Mouse (Mus musculus): Measurements from ENCODE around the gene 1810010H24Rik. TPM values are rescaled to one million over a fixed set of nuclear protein-coding genes. Genes with fewer than 3 reads are reported as not detected.

1810010H24Rik gene
- polyA plus RNA-seq, 1 experiment: 0.47 TPM

DNA sequence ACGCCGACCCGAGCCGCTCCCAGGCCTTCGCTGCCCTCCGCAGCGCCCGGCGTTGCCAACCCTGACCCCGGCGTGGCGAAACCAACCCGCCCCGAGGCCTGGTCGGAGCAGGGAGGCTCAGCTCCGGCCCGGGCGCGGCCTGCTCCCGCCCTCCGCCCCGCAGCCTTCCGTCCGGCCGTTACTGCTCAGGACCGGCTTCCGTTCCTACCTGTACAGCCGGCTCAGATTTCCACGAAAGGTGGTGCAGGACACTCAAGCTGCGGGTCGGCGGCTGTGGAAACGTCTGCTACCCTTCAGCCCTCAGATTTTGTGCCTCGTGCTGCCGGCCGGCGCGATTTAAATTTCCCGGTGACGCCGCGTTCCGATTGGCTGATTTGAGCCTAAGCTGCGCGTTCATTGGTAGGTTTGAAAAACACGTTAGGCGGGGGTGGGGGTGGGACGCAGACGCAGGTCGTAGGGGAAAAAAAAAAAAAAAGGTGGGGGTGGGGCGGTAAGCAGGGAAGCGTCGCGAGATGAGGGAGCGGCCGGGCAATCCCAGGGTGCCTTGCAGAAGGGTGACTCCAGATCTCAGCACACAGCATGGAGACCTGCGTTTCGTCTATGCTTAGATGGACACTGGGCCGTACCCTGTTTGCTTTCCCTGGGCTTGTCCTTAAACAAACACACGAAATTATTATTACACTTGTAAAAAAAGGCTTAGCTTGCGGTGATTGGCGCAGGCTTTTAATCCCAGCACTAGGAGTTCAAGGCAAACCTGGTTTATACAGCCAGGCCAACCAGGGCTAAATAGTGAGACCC, 26.1 kb upstream of the 1810010H24Rik start, which contains the start of gene Kpna2:
Kpna2 (minus strand) TSS at position 391 of the 798 bp plus-strand sequence.
- TF ChIP-seq USF1 (IDR thresholded peaks at IDR 0.05; ENCODE audit: low read depth) (no peak), MYOG (IDR thresholded peaks at IDR 0.05; ENCODE audit: control insufficient read depth, extremely low read depth, insufficient read length) (no peak), CTCF (IDR thresholded peaks at IDR 0.05; ENCODE audit: control insufficient read depth, insufficient read depth, insufficient read length) (no peak), MYOD1 (IDR thresholded peaks at IDR 0.05; ENCODE audit: control insufficient read depth, insufficient read length, low read depth) (no peak), MAX (IDR thresholded peaks at IDR 0.05) (no peak)
- peaks cover 50% of the 10 kb centered on the region for H3K79me2 ChIP-seq (ENCODE audit: control insufficient read depth, insufficient read depth)
- no peaks in the 10 kb centered on the region for H3K27me3 ChIP-seq (ENCODE audit: control insufficient read depth, insufficient read depth, insufficient read length)
- peaks cover 43% of the 10 kb centered on the region for H3K36me3 ChIP-seq (ENCODE audit: control insufficient read depth, insufficient read depth)
- H3K79me3 ChIP-seq (ENCODE audit: low read depth): peaks cover 47% of the 10 kb centered on the region
- peak within 1 kb of the TSS; percentile 84 for H3K4me3 ChIP-seq (ENCODE audit: insufficient read depth, poor library complexity, severe bottlenecking)
- H3ac ChIP-seq (ENCODE audit: control insufficient read depth, insufficient read length, low read depth): peak within 1 kb of the TSS; percentile 96

DNA sequence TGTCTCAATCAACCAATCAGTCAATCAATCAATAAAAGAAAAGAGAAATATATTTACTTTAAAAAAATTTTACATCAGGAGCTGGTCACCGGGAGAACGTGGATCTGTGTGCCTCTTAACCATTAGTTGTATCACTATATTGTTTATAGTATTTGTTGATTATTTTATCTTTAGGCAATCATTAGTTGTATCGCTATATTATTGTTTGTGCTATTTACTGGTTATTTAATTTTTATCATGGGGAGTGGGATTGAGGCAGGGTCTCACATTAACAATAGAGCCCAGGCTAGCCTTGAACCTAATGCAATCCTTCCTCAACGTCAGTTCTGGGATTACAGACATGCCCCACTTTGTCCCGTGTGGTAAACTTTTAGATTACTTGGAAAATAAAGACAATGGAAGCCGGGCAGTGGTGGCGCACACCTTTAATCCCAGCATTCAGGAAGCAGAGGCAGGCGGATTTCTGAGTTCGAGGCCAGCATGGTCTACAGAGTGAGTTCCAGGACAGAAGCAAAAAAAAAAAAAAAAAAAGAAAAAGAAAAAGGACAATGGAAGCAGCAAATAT, 25.4 kb upstream of the 1810010H24Rik start:
- TF ChIP-seq FOSL1 (IDR thresholded peaks at IDR 0.05; ENCODE audit: insufficient read depth, low read length, poor library complexity, severe bottlenecking) (no peak), USF1 (IDR thresholded peaks at IDR 0.05; ENCODE audit: low read depth) (no peak), MAX (IDR thresholded peaks at IDR 0.05) (no peak), CTCF (IDR thresholded peaks at IDR 0.05; ENCODE audit: control insufficient read depth, insufficient read depth, insufficient read length) (no peak), MYOD1 (IDR thresholded peaks at IDR 0.05; ENCODE audit: control insufficient read depth, insufficient read length, low read depth) (no peak), CEBPB (IDR thresholded peaks at IDR 0.05; ENCODE audit: low read depth) (no peak), MYOG (IDR thresholded peaks at IDR 0.05; ENCODE audit: control insufficient read depth, extremely low read depth, insufficient read length) (no peak)
- peaks cover 40% of the 10 kb centered on the region for H3K79me3 ChIP-seq (ENCODE audit: low read depth)
- H3K4me3 ChIP-seq (ENCODE audit: insufficient read depth, poor library complexity, severe bottlenecking): no peak overlapping the region
- H3K27me3 ChIP-seq (ENCODE audit: control insufficient read depth, insufficient read depth, insufficient read length): no peaks in the 10 kb centered on the region
- H3ac ChIP-seq (ENCODE audit: control insufficient read depth, insufficient read length, low read depth): no peak overlapping the region
- peaks cover 36% of the 10 kb centered on the region for H3K36me3 ChIP-seq (ENCODE audit: control insufficient read depth, insufficient read depth)
- peaks cover 43% of the 10 kb centered on the region for H3K79me2 ChIP-seq (ENCODE audit: control insufficient read depth, insufficient read depth)

DNA sequence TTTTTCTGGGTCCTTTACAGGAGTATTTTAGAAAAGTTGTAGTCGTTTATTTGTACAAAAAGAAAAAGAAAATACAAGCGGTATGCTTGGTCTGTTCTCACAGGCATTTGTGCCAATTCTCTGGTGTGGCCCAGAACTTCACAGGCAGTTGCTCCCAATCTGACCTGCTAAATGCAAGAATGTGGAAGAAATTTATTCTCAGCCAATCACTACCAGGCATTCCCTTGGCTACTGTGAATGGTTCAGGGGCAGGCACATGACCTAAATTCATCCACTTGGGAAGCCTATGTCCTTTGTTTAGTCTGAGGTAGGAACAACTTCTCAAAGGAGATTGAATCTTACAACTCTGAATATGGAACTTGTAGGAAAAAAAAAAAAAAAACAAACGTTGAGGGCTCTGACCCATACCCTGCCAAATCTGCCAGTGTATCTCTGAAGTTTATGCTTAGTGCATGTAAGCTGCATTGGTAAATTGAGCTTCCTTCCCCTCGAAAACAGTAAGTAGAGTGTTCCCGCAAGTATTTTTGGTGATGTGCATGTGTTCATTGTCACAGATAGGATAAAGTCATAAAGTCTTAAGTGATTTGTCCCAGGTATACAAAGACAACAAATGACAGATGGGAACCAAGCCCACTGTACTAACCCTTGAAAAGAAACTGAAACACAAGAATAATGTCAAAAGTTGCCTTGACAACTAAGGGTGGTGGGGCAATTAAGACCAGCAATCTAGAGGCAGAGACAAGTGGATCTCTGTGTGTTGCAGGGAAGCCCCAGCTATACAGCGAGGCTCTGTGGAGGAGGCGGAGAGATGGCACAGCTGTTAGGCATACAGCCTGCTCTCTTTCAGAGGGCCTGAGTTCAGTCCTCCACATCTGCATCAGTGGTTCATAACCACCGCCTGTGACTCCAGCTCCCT, 23.5 kb upstream of the 1810010H24Rik start:
- no peaks in the 10 kb centered on the region for H3K27me3 ChIP-seq (ENCODE audit: control insufficient read depth, insufficient read depth, insufficient read length)
- H3ac ChIP-seq (ENCODE audit: control insufficient read depth, insufficient read length, low read depth): no peak overlapping the region
- peaks cover 23% of the 10 kb centered on the region for H3K79me2 ChIP-seq (ENCODE audit: control insufficient read depth, insufficient read depth)
- peaks cover 16% of the 10 kb centered on the region for H3K36me3 ChIP-seq (ENCODE audit: control insufficient read depth, insufficient read depth)
- no peak for TF ChIP-seq MYOD1 (IDR thresholded peaks at IDR 0.05; ENCODE audit: control insufficient read depth, insufficient read length, low read depth)
- no peak for TF ChIP-seq CTCF (IDR thresholded peaks at IDR 0.05; ENCODE audit: control insufficient read depth, insufficient read depth, insufficient read length)
- TF ChIP-seq MYOG (IDR thresholded peaks at IDR 0.05; ENCODE audit: control insufficient read depth, extremely low read depth, insufficient read length): no peak
- no peak for TF ChIP-seq MAX (IDR thresholded peaks at IDR 0.05)
- TF ChIP-seq USF1 (IDR thresholded peaks at IDR 0.05; ENCODE audit: low read depth): no peak
- peaks cover 21% of the 10 kb centered on the region for H3K79me3 ChIP-seq (ENCODE audit: low read depth)
- no peak overlapping the region for H3K4me3 ChIP-seq (ENCODE audit: insufficient read depth, poor library complexity, severe bottlenecking)

DNA sequence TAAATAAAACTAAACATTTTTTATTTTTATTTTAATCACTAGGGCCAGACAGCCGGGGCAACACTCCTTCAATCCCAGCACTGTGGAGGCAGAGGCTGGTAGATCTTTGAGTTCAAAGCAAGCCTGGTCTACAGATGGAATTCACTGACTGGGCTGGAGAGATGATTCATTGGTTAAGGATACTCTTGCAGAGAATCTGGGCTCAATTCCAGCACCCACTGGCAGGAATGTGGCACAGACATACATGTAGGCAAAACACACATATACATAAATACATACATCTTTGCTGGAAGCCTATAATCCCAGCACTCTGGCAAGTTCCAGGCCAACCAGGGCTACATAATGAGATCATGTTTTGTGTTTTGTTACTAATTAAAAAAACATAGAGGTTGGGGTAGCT, 19.9 kb upstream of the 1810010H24Rik start:
- Histone ChIP-seq H3ac (ENCODE audit: control insufficient read depth, insufficient read length, low read depth) (no peak overlapping the region), H3K36me3 (ENCODE audit: control insufficient read depth, insufficient read depth) (no peaks in the 10 kb centered on the region), H3K79me3 (ENCODE audit: low read depth) (no peaks in the 10 kb centered on the region), H3K27me3 (ENCODE audit: control insufficient read depth, insufficient read depth, insufficient read length) (no peaks in the 10 kb centered on the region), H3K4me3 (ENCODE audit: insufficient read depth, poor library complexity, severe bottlenecking) (no peak overlapping the region), H3K79me2 (ENCODE audit: control insufficient read depth, insufficient read depth) (no peaks in the 10 kb centered on the region)
- no peak for TF ChIP-seq MAX (IDR thresholded peaks at IDR 0.05)
- TF ChIP-seq FOSL1 (IDR thresholded peaks at IDR 0.05; ENCODE audit: insufficient read depth, low read length, poor library complexity, severe bottlenecking): peak; percentile 1
- TF ChIP-seq CTCF (IDR thresholded peaks at IDR 0.05; ENCODE audit: control insufficient read depth, insufficient read depth, insufficient read length): no peak
- TF ChIP-seq USF1 (IDR thresholded peaks at IDR 0.05; ENCODE audit: low read depth): no peak
- TF ChIP-seq MYOD1 (IDR thresholded peaks at IDR 0.05; ENCODE audit: control insufficient read depth, insufficient read length, low read depth): no peak
- no peak for TF ChIP-seq CEBPB (IDR thresholded peaks at IDR 0.05; ENCODE audit: low read depth)
- TF ChIP-seq MYOG (IDR thresholded peaks at IDR 0.05; ENCODE audit: control insufficient read depth, extremely low read depth, insufficient read length): no peak

DNA sequence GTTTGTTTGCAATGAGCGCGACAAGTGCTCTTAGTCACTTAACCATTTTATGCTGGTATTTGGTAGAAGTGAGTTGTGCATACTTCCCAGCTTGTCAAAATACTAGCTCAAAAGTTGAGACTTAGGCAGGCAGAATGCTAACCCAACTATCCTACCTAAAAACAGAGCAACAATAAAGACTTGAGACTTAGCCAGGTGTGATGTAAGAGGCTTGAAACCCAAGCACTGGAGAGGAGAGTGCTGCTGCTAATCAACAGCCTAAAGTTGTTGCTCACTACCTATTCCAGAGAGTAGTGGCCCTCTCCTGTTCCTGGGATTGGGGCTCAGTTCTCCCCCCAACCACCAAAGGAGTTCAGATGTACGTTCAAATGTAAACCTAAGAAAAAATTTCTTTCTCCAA, 15.0 kb upstream of the 1810010H24Rik start:
- H3ac ChIP-seq (ENCODE audit: control insufficient read depth, insufficient read length, low read depth): no peak overlapping the region
- H3K27me3 ChIP-seq (ENCODE audit: control insufficient read depth, insufficient read depth, insufficient read length): no peaks in the 10 kb centered on the region
- no peaks in the 10 kb centered on the region for H3K36me3 ChIP-seq (ENCODE audit: control insufficient read depth, insufficient read depth)
- no peak overlapping the region for H3K4me3 ChIP-seq (ENCODE audit: insufficient read depth, poor library complexity, severe bottlenecking)
- peaks cover 2% of the 10 kb centered on the region for H3K79me3 ChIP-seq (ENCODE audit: low read depth)
- no peak for TF ChIP-seq USF1 (IDR thresholded peaks at IDR 0.05; ENCODE audit: low read depth)
- no peak for TF ChIP-seq FOSL1 (IDR thresholded peaks at IDR 0.05; ENCODE audit: insufficient read depth, low read length, poor library complexity, severe bottlenecking)
- no peak for TF ChIP-seq CTCF (IDR thresholded peaks at IDR 0.05; ENCODE audit: control insufficient read depth, insufficient read depth, insufficient read length)
- TF ChIP-seq MYOG (IDR thresholded peaks at IDR 0.05; ENCODE audit: control insufficient read depth, extremely low read depth, insufficient read length): no peak
- TF ChIP-seq MYOD1 (IDR thresholded peaks at IDR 0.05; ENCODE audit: control insufficient read depth, insufficient read length, low read depth): no peak
- TF ChIP-seq CEBPB (IDR thresholded peaks at IDR 0.05; ENCODE audit: low read depth): no peak
- no peak for TF ChIP-seq MAX (IDR thresholded peaks at IDR 0.05)
- no peaks in the 10 kb centered on the region for H3K79me2 ChIP-seq (ENCODE audit: control insufficient read depth, insufficient read depth)
